Mouse (Mus musculus): ENCODE results near the gene Olfr1280. TPM values are rescaled to one million over a fixed set of nuclear protein-coding genes. Genes with fewer than 3 reads are reported as not detected.
"Not testable (repeated sequence)": the region's sequence is repeated elsewhere in the genome, so short reads cannot be mapped to it uniquely, and the experiment has no call there.

The Olfr1280 gene
- polyA plus RNA-seq (2017; shearing (Covaris generic)), result not detected

- ATAC-seq, result no peak
Measured at GRCm38 (mm10) chr2:111313717-111314116, at the start of gene Olfr1280. Gene Olfr1280 (plus strand): TSS chr2:111314017.

- no peak for ATAC-seq
Measured at GRCm38 (mm10) chr2:111274006-111274405, 39.8 kb upstream of the Olfr1280 start, which contains the start of gene Olfr1277. Gene Olfr1277 (minus strand): TSS chr2:111274106.

GRCm38 (mm10) chr2:111289836-111290235 is 24.0 kb upstream of the Olfr1280 start, which contains the start of gene Olfr1278:
Gene Olfr1278 (plus strand): TSS chr2:111290136.
- no peak for ATAC-seq

GRCm38 (mm10) chr2:111298541-111298940 is 15.3 kb upstream of the Olfr1280 start:
- no peak for ATAC-seq

- no peak for ATAC-seq
Measured at GRCm38 (mm10) chr2:111300374-111300773, 13.4 kb upstream of the Olfr1280 start, which contains the start of gene Olfr1279. Gene Olfr1279 (plus strand): TSS chr2:111300635.

- ATAC-seq, result no peak
Measured at GRCm38 (mm10) chr2:111326220-111326619, 12.4 kb downstream of the Olfr1280 start, which contains the start of gene Olfr1281. Gene Olfr1281 (plus strand): TSS chr2:111326520.

- ATAC-seq, result not testable (repeated sequence)
Measured at GRCm38 (mm10) chr2:111333721-111334120, 19.9 kb downstream of the Olfr1280 start.

- ATAC-seq, result no peak
Measured at GRCm38 (mm10) chr2:111335976-111336375, 22.2 kb downstream of the Olfr1280 start, which contains the start of gene Olfr1282. Gene Olfr1282 (minus strand): TSS chr2:111336076.

GRCm38 (mm10) chr2:111366490-111366889 is 52.7 kb downstream of the Olfr1280 start, which contains the start of gene Olfr1283:
Gene Olfr1283 (plus strand): TSS chr2:111366790.
- ATAC-seq, result no peak

GRCm38 (mm10) chr2:111375222-111375621 is 61.4 kb downstream of the Olfr1280 start, which contains the start of gene Olfr1284:
Gene Olfr1284 (plus strand): TSS chr2:111375522.
- no peak for ATAC-seq

Other genes with a start within 250 kb of the Olfr1280 start
- gene Gm13941, start 208.0 kb upstream of the Olfr1280 start, polyA plus RNA-seq (2017; shearing (Covaris generic)), result not detected
- gene Gm15130, start 161.1 kb upstream of the Olfr1280 start, polyA plus RNA-seq (2017; shearing (Covaris generic)), result not detected
- not detected for gene 4930430A15Rik, start 84.4 kb upstream of the Olfr1280 start, polyA plus RNA-seq (2017; shearing (Covaris generic))
- not detected for gene Olfr1275, start 78.7 kb upstream of the Olfr1280 start, polyA plus RNA-seq (2017; shearing (Covaris generic))
- gene Olfr1276, start 59.5 kb upstream of the Olfr1280 start, polyA plus RNA-seq (2017; shearing (Covaris generic)), result not detected
- gene Olfr1277, start 39.9 kb upstream of the Olfr1280 start, polyA plus RNA-seq (2017; shearing (Covaris generic)), result not detected
- not detected for gene Olfr1278, start 23.9 kb upstream of the Olfr1280 start, polyA plus RNA-seq (2017; shearing (Covaris generic))
- not detected for gene Olfr1279, start 13.4 kb upstream of the Olfr1280 start, polyA plus RNA-seq (2017; shearing (Covaris generic))
- not detected for gene Olfr1281, start 12.5 kb downstream of the Olfr1280 start, polyA plus RNA-seq (2017; shearing (Covaris generic))
- gene Olfr1282, start 22.1 kb downstream of the Olfr1280 start, polyA plus RNA-seq (2017; shearing (Covaris generic)), result not detected
- not detected for gene Olfr1283, start 52.8 kb downstream of the Olfr1280 start, polyA plus RNA-seq (2017; shearing (Covaris generic))
- gene Olfr1284, start 61.5 kb downstream of the Olfr1280 start, polyA plus RNA-seq (2017; shearing (Covaris generic)), result not detected
- not detected for gene Olfr1286, start 109.1 kb downstream of the Olfr1280 start, polyA plus RNA-seq (2017; shearing (Covaris generic))
- not detected for gene Olfr1287, start 135.1 kb downstream of the Olfr1280 start, polyA plus RNA-seq (2017; shearing (Covaris generic))
- not detected for gene Olfr1288, start 160.1 kb downstream of the Olfr1280 start, polyA plus RNA-seq (2017; shearing (Covaris generic))
- not detected for gene Olfr1289, start 166.8 kb downstream of the Olfr1280 start, polyA plus RNA-seq (2017; shearing (Covaris generic))
- gene Olfr1290, start 179.8 kb downstream of the Olfr1280 start, polyA plus RNA-seq (2017; shearing (Covaris generic)), result not detected
- not detected for gene Olfr1291-ps1, start 183.2 kb downstream of the Olfr1280 start, polyA plus RNA-seq (2017; shearing (Covaris generic))
- not detected for gene Olfr1293-ps, start 211.2 kb downstream of the Olfr1280 start, polyA plus RNA-seq (2017; shearing (Covaris generic))
- not detected for gene Olfr1294, start 226.3 kb downstream of the Olfr1280 start, polyA plus RNA-seq (2017; shearing (Covaris generic))

All from CD4-positive, CD25-positive, alpha-beta regulatory T cell, adult 4 months (primary cell).